Mouse (Mus musculus) v-Abl transformed pro-B cells (cell line): ENCODE measurements around the gene Tspan17.

Source experiments
- in situ Hi-C, 2 experiments: fragments of 400-800 bp; cut with MboI; formaldehyde crosslinking; loops; one replicate each; pipeline ENCODE4 v1.15.1; 2025; ENCODE audit not compliant: unreplicated experiment in 2 of 2

The Tspan17 gene

DNA sequence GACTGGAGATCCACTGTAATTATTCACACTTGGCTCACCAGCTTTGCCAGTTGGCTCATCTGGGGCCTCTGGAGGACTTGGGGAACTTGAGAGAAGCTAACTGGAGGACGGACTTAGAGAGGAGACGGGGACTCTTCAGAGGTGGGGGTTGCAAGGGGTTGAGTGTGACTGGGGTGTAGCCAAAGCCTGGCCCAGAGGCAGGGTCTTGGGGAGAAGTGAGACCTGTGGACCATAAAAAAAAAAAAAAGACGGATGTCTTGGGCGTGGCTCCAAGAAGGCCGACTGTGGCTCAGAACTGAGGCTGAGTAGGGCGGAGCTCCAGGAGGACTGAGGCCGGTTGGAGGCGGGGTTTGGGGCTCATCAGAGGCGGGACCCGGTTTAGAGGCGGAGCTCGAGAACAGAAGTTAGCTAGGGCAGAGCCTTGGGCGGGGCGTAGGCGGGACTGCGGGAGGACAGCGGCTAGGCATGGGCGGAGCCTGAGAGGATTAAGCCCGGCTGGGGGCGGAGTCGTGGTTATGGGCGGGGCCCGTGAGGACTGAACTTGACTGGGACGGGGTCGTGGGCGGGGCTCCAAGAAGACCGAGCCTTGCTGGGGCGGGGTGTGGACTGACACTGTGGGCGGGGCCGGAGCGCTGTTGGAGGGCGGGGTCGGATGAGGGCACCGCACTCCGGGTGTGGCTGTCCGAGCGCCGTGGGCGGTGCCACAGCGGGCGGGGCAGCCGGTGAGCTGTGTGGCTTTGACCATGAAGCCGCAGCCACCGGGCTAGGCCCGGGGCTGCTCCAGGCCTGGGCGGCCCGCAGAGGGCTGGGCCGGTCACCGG, at the start of gene Tspan17:
Gene Tspan17 (plus strand): TSS at position 638 of the 821 bp plus-strand sequence.
- in situ Hi-C loops: no loop called here

- in situ Hi-C loops: loop anchor here in 1 of 2 experiments (25.0 kb wide), 1 partner anchor 959 kb away; no protein-coding TSS in a partner anchor
These were observed 43.1 kb upstream of the Tspan17 start for GRCm38 (mm10) chr13:54746110-54746509.

- in situ Hi-C loops: loop anchor here in 1 of 2 experiments (25.0 kb wide), 1 partner anchor 960 kb away; no protein-coding TSS in a partner anchor
These were observed 42.3 kb upstream of the Tspan17 start for GRCm38 (mm10) chr13:54746896-54747295.

DNA sequence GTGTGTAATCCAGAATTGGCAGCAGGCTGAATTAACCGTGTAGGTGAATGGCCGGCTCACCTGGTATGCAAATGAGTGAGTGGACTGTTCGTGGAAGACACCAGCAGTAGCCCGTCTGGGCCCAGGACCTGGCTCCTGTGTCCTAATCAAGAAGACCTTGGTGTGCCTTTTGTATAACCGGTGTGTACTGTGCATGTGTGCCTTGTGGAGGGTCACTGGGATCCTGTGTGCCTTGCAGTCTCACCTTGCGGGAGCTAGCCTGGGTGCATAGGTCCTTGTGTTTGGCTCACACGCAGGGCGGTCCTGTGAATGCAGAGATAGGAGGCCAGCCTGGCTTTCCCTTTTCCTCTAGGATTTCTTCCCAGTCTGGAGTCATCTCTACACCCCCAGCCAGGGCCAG, 41.0 kb upstream of the Tspan17 start:
- in situ Hi-C loops: loop anchor here in 1 of 2 experiments (25.0 kb wide), 1 partner anchor 961 kb away; no protein-coding TSS in a partner anchor

DNA sequence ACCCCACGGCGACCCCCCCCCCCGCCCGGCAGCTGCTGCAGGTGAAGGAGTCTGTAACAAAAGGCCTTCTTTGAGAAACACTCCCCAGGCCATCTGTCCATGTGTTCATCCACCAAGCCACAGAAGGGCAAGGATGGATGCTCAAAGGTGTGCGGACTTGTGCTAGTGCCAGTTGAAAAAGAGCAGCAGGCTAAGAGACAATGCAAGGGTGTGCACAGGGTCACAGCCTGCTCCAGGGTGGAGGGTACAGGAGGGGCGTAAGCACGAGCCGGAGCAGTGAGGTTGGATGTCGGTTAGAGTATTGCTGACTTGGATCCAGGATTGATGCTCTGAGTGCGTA, 40.5 kb upstream of the Tspan17 start:
- in situ Hi-C loops: loop anchor here in 1 of 2 experiments (25.0 kb wide), 1 partner anchor 961 kb away; no protein-coding TSS in a partner anchor

DNA sequence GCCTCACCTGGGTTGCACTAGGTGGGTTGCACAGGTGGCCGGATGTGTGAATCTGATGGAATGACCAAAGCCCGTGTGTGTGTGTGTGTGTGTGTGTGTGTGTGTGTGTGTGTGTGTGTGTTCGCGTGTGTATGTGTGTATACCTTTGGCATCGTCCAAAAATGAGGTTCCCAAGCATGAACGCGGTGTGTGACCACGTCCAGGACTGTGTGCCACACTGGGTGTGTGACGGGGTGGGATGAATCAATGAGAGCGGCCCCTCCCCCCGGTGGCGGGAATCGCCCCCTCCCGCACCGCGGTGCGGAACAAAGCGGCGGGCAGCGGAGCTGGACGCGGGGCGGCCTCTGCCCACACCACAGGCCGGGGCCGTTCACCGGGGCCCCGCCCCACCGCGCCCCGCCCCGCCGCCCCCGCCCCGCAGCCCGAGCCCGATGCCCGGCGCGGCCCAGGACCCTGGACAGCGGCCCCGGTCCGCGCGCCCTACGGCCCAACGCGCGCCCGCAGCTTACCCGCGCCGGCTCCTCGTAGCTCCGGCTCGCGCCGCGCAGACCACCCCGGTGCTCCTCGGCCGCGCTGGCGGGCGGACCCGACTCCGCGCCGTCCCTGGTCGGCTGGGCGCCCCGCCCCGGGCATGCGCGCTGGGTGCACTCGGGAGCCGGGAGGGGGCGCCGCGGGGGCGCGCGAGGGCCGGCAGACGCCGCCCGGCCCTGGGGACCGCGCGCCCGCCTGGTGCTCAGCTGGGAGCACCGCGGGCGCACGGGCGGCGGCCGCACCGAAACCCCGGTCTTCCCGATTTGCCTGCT, 39.9 kb upstream of the Tspan17 start:
- in situ Hi-C loops: loop anchor here in 1 of 2 experiments (25.0 kb wide), 1 partner anchor 962 kb away; no protein-coding TSS in a partner anchor

DNA sequence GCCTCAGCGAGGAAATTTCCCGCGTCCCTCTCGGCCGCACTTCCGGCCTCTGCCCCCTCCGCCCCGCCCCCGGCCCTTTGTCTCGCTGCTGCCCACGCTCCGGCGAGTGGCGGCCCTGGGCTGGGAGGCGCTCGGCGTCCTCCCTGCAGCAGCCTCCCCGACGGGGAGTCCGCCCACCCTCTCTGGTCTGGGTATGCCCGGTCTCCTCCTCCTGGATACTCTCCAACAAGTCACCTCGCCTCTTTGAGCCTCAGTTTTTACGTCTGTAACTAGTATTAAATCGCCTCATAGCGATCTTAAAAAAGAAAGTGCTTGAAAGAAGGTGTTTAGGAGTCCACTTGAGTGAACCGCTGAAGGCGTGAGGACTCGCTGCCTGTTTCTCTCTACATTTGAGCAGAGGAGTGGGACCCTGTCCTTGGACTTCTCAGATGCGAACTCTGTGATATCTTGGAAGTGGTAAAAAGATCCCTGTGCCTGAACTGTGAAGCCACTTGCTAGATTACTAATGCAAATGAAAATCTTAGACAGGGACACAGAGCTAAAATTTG, 39.2 kb upstream of the Tspan17 start, which contains the start of gene Gprin1:
Gene Gprin1 (minus strand): TSS at position 11 of the 548 bp plus-strand sequence.
- in situ Hi-C loops: loop anchor here in 1 of 2 experiments (25.0 kb wide), 1 partner anchor 963 kb away; no protein-coding TSS in a partner anchor

GRCm38 (mm10) chr13:54750699-54751098, 38.5 kb upstream of the Tspan17 start:
- in situ Hi-C loops: no loop called here

- in situ Hi-C loops: no loop called here
These were observed 36.5 kb upstream of the Tspan17 start for GRCm38 (mm10) chr13:54752656-54753055.

- in situ Hi-C loops: no loop called here
These were observed 35.4 kb upstream of the Tspan17 start for GRCm38 (mm10) chr13:54753733-54754132.

- in situ Hi-C loops: no loop called here
These were observed 34.8 kb upstream of the Tspan17 start for GRCm38 (mm10) chr13:54754169-54755080.

- in situ Hi-C loops: no loop called here
These were observed 33.9 kb upstream of the Tspan17 start for GRCm38 (mm10) chr13:54755201-54755830.

GRCm38 (mm10) chr13:54756156-54756712, 32.9 kb upstream of the Tspan17 start:
- in situ Hi-C loops: no loop called here

- in situ Hi-C loops: no loop called here
These were observed 31.9 kb upstream of the Tspan17 start for GRCm38 (mm10) chr13:54757093-54757830.

DNA sequence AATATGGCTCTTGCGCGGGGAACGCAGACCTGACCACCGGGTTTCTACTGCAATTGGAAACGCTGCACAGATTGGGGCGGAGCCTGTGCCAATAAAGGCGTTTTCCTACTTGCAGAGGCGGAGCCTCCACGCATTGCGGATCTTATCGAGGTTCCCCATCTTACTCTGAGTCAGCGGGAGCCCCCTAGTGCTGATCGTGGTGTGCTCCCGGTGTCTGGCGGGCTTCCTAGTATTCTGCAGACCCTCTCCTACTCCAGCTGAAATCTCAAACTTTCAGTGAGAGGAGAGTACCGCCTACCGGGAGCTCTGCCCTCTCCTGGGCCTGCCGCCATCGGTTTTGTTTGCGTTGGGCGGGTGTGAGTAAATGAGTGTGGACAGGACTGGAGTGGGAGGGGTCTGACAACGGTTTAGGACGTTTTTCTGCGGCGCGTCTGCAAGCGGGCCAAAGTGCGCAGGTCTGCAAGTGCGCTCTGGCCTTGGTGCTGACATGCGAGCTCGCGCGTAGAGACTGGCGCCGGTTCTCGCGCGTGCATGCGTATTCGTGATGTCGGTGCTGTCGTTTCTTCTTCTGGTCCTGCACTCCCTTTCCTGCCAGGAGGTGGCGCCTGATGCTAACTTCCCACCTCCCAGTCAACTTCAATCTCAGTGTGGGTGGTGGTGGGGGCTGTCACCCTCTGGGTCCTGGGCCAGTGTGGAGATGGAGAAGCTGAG, 31.0 kb upstream of the Tspan17 start:
- in situ Hi-C loops: no loop called here

GRCm38 (mm10) chr13:54758756-54759470, 30.3 kb upstream of the Tspan17 start:
- in situ Hi-C loops: no loop called here

DNA sequence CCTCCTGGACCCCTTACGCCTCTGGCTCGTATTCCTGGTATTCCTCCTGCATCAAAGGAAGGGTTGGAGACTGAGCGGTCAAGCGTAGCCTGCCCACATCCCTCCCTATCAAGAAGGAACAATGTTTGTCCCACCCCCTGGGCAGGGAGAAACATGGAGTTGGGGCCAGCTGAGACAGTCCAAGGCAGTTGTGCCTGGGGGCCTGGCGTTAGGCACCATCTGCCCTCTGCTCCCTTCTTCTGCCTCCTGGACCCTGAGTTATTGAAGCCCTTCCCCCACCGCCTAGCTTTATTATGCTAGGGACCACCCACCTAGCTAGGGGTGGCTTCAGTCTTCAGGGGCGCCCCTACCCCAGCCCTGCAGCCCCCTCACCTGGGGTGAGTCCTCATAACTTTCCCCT, 29.7 kb upstream of the Tspan17 start:
- in situ Hi-C loops: no loop called here
